Mouse (Mus musculus): Measurements from ENCODE around the gene Fggy.

DNA sequence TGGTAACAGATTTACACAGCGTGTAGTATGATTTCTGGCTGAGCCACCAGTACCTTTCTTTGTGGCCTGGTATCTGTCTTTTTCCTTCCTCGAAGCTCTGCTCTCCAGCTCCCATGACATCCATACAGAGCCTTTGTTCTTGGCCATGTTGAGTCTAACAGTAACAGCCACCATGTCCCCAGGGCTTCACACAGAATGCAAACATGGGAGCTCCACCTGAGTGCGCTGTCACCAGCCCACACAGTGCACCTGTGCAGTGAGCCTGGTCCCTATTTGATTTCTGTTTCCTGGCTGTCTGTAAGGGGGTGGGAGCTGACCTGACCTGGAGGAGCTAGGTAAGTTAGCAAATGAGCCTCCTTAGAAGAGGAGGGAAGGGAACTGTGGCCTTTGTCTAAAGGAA, 290.4 kb downstream of the Fggy start:
- TF ChIP-seq CTCF (IDR thresholded peaks at IDR 0.05; ENCODE audit: low read depth, low read length) (no peak), POLR2A (IDR thresholded peaks at IDR 0.05; ENCODE audit: insufficient read depth, low read length) (no peak), EP300 (IDR thresholded peaks at IDR 0.05; ENCODE audit: insufficient read depth, low read depth, low read length) (no peak)

Data from ES-Bruce4 (cell line).